Mouse (Mus musculus): Measurements from ENCODE around the gene Cyb561d2. TPM values are rescaled to one million over a fixed set of nuclear protein-coding genes. Genes with fewer than 3 reads are reported as not detected.
A peak's percentile ranks its signal among the peaks of the same experiment; 100 is the strongest.

The Cyb561d2 gene
- polyA plus RNA-seq, 1 experiment from 2014 or later: 18.9 TPM

- Histone ChIP-seq H3K9me3 (ENCODE audit: control insufficient read depth, low read length) (no peaks in the 10 kb centered on the region), H3K27ac (ENCODE audit: low read depth, low read length) (no peak overlapping the region), H3K4me2 (no peak overlapping the region), H3K4me1 (ENCODE audit: control insufficient read depth, insufficient read depth, low read length) (no peaks in the 10 kb centered on the region), H3K4me3 (ENCODE audit: low read depth, low read length) (no peak overlapping the region), H3K9ac (ENCODE audit: low read length) (no peak overlapping the region), H3K36me3 (ENCODE audit: control insufficient read depth, insufficient read depth, low read length) (no peaks in the 10 kb centered on the region), H3K27me3 (ENCODE audit: control insufficient read depth, insufficient read depth, low read length) (no peaks in the 10 kb centered on the region)
- ATAC-seq (ENCODE audit: low FRiP score) (no peak), DNase-seq (ENCODE audit: low spot score, missing footprints) (no peak)
- 88% methylated on average over 12 of the region's 12 CpGs for WGBS
Observed at GRCm38 (mm10) chr9:107502131-107502846, 39.7 kb downstream of the Cyb561d2 start.

- no peaks in the 10 kb centered on the region for H3K4me1 ChIP-seq (ENCODE audit: control insufficient read depth, insufficient read depth, low read length)
- no peaks in the 10 kb centered on the region for H3K36me3 ChIP-seq (ENCODE audit: control insufficient read depth, insufficient read depth, low read length)
- H3K4me2 ChIP-seq: no peak overlapping the region
- no peak for ATAC-seq (ENCODE audit: low FRiP score)
- 91% methylated on average over 3 of the region's 3 CpGs for WGBS
- H3K27me3 ChIP-seq (ENCODE audit: control insufficient read depth, insufficient read depth, low read length): no peaks in the 10 kb centered on the region
- no peak overlapping the region for H3K27ac ChIP-seq (ENCODE audit: low read depth, low read length)
- no peak overlapping the region for H3K9ac ChIP-seq (ENCODE audit: low read length)
- no peaks in the 10 kb centered on the region for H3K9me3 ChIP-seq (ENCODE audit: control insufficient read depth, low read length)
- H3K4me3 ChIP-seq (ENCODE audit: low read depth, low read length): no peak overlapping the region
- DNase-seq (ENCODE audit: low spot score, missing footprints): no peak
Observed at GRCm38 (mm10) chr9:107500708-107501286, 41.2 kb downstream of the Cyb561d2 start.

- no peak overlapping the region for H3K9ac ChIP-seq (ENCODE audit: low read length)
- 90% methylated on average over 3 of the region's 3 CpGs for WGBS
- no peak overlapping the region for H3K4me2 ChIP-seq
- ATAC-seq (ENCODE audit: low FRiP score) (no peak), DNase-seq (ENCODE audit: low spot score, missing footprints) (no peak)
- H3K4me1 ChIP-seq (ENCODE audit: control insufficient read depth, insufficient read depth, low read length): peaks cover 5% of the 10 kb centered on the region; the same call in 1 of the 2 replicates
- H3K27me3 ChIP-seq (ENCODE audit: control insufficient read depth, insufficient read depth, low read length): no peaks in the 10 kb centered on the region
- H3K4me3 ChIP-seq (ENCODE audit: low read depth, low read length): no peak overlapping the region
- H3K27ac ChIP-seq (ENCODE audit: low read depth, low read length): no peak overlapping the region
- no peaks in the 10 kb centered on the region for H3K9me3 ChIP-seq (ENCODE audit: control insufficient read depth, low read length)
- H3K36me3 ChIP-seq (ENCODE audit: control insufficient read depth, insufficient read depth, low read length): no peaks in the 10 kb centered on the region
Observed at GRCm38 (mm10) chr9:107496359-107496758, 45.6 kb downstream of the Cyb561d2 start.

- H3K9ac ChIP-seq (ENCODE audit: low read length): no peak overlapping the region
- H3K4me3 ChIP-seq (ENCODE audit: low read depth, low read length): no peak overlapping the region
- peaks cover 5% of the 10 kb centered on the region; the same call in 1 of the 2 replicates for H3K4me1 ChIP-seq (ENCODE audit: control insufficient read depth, insufficient read depth, low read length)
- H3K9me3 ChIP-seq (ENCODE audit: control insufficient read depth, low read length): no peaks in the 10 kb centered on the region
- no peak overlapping the region for H3K27ac ChIP-seq (ENCODE audit: low read depth, low read length)
- H3K36me3 ChIP-seq (ENCODE audit: control insufficient read depth, insufficient read depth, low read length): no peaks in the 10 kb centered on the region
- no peaks in the 10 kb centered on the region for H3K27me3 ChIP-seq (ENCODE audit: control insufficient read depth, insufficient read depth, low read length)
- ATAC-seq (ENCODE audit: low FRiP score): peak; percentile 57; the same call in 1 of the 2 replicates
- 47% methylated on average over 12 of the region's 12 CpGs for WGBS
- no peak for DNase-seq (ENCODE audit: low spot score, missing footprints)
- no peak overlapping the region for H3K4me2 ChIP-seq
Observed at GRCm38 (mm10) chr9:107494238-107494637, 47.8 kb downstream of the Cyb561d2 start.

- Histone ChIP-seq H3K9me3 (ENCODE audit: control insufficient read depth, low read length) (no peaks in the 10 kb centered on the region), H3K27ac (ENCODE audit: low read depth, low read length) (no peak overlapping the region), H3K9ac (ENCODE audit: low read length) (no peak overlapping the region), H3K4me2 (no peak overlapping the region), H3K4me1 (ENCODE audit: control insufficient read depth, insufficient read depth, low read length) (peaks cover 5% of the 10 kb centered on the region; the same call in 1 of the 2 replicates), H3K27me3 (ENCODE audit: control insufficient read depth, insufficient read depth, low read length) (no peaks in the 10 kb centered on the region), H3K36me3 (ENCODE audit: control insufficient read depth, insufficient read depth, low read length) (no peaks in the 10 kb centered on the region), H3K4me3 (ENCODE audit: low read depth, low read length) (no peak overlapping the region)
- DNase-seq (ENCODE audit: low spot score, missing footprints) (no peak), ATAC-seq (ENCODE audit: low FRiP score) (no peak)
- WGBS: 59% methylated on average over 1 of the region's 1 CpGs
Observed at GRCm38 (mm10) chr9:107493511-107493910, 48.5 kb downstream of the Cyb561d2 start.

GRCm38 (mm10) chr9:107490625-107491024 is 51.4 kb downstream of the Cyb561d2 start:
- no peaks in the 10 kb centered on the region for H3K36me3 ChIP-seq (ENCODE audit: control insufficient read depth, insufficient read depth, low read length)
- DNase-seq (ENCODE audit: low spot score, missing footprints) (no peak), ATAC-seq (ENCODE audit: low FRiP score) (no peak)
- no peak overlapping the region for H3K9ac ChIP-seq (ENCODE audit: low read length)
- WGBS: 81% methylated on average over 6 of the region's 6 CpGs
- no peaks in the 10 kb centered on the region for H3K9me3 ChIP-seq (ENCODE audit: control insufficient read depth, low read length)
- peaks cover 10% of the 10 kb centered on the region for H3K4me1 ChIP-seq (ENCODE audit: control insufficient read depth, insufficient read depth, low read length)
- H3K4me3 ChIP-seq (ENCODE audit: low read depth, low read length): no peak overlapping the region
- H3K27me3 ChIP-seq (ENCODE audit: control insufficient read depth, insufficient read depth, low read length): no peaks in the 10 kb centered on the region
- no peak overlapping the region for H3K4me2 ChIP-seq
- H3K27ac ChIP-seq (ENCODE audit: low read depth, low read length): no peak overlapping the region

- Histone ChIP-seq H3K9me3 (ENCODE audit: control insufficient read depth, low read length) (no peaks in the 10 kb centered on the region), H3K27ac (ENCODE audit: low read depth, low read length) (no peak overlapping the region), H3K9ac (ENCODE audit: low read length) (no peak overlapping the region), H3K4me1 (ENCODE audit: control insufficient read depth, insufficient read depth, low read length) (peaks cover 10% of the 10 kb centered on the region), H3K27me3 (ENCODE audit: control insufficient read depth, insufficient read depth, low read length) (no peaks in the 10 kb centered on the region), H3K36me3 (ENCODE audit: control insufficient read depth, insufficient read depth, low read length) (no peaks in the 10 kb centered on the region), H3K4me3 (ENCODE audit: low read depth, low read length) (no peak overlapping the region), H3K4me2 (no peak overlapping the region)
- WGBS: 76% methylated on average over 8 of the region's 8 CpGs
- DNase-seq (ENCODE audit: low spot score, missing footprints): no peak
- no peak for ATAC-seq (ENCODE audit: low FRiP score)
Observed at GRCm38 (mm10) chr9:107490146-107490545, 51.8 kb downstream of the Cyb561d2 start.

Other genes with a start within 250 kb of the Cyb561d2 start
- gene Cish, start 246.2 kb downstream of the Cyb561d2 start, polyA plus RNA-seq (2014; fragmentation: Nextera tagmentation; extraction: Ambion mirVana): 4.0 and 4.2 TPM in 2 replicates
- gene Hemk1, start 203.8 kb downstream of the Cyb561d2 start, polyA plus RNA-seq (2014; fragmentation: Nextera tagmentation; extraction: Ambion mirVana): 9.9 and 10.7 TPM in 2 replicates
- 2.0 and 2.3 TPM in 2 replicates for gene 6430571L13Rik, start 201.6 kb downstream of the Cyb561d2 start, polyA plus RNA-seq (2014; fragmentation: Nextera tagmentation; extraction: Ambion mirVana)
- 1.3 and 1.7 TPM in 2 replicates for gene Cacna2d2, start 142.6 kb downstream of the Cyb561d2 start, polyA plus RNA-seq (2014; fragmentation: Nextera tagmentation; extraction: Ambion mirVana)
- 40.9 and 44.6 TPM in 2 replicates for gene Tmem115, start 8.2 kb downstream of the Cyb561d2 start, polyA plus RNA-seq (2014; fragmentation: Nextera tagmentation; extraction: Ambion mirVana)
- gene Nprl2, start within 50 bp of the Cyb561d2 start, polyA plus RNA-seq (2014; fragmentation: Nextera tagmentation; extraction: Ambion mirVana): 39.1 and 43.3 TPM in 2 replicates
- 0.33 and 0.49 TPM in 2 replicates for gene Zmynd10, start 5.1 kb upstream of the Cyb561d2 start, polyA plus RNA-seq (2014; fragmentation: Nextera tagmentation; extraction: Ambion mirVana)
- 40.5 and 44.0 TPM in 2 replicates for gene Rassf1, start 9.4 kb upstream of the Cyb561d2 start, polyA plus RNA-seq (2014; fragmentation: Nextera tagmentation; extraction: Ambion mirVana)
- 94.5 and 94.6 TPM in 2 replicates for gene Tusc2, start 21.1 kb upstream of the Cyb561d2 start, polyA plus RNA-seq (2014; fragmentation: Nextera tagmentation; extraction: Ambion mirVana)
- 129 and 132 TPM in 2 replicates for gene Hyal2, start 25.8 kb upstream of the Cyb561d2 start, polyA plus RNA-seq (2014; fragmentation: Nextera tagmentation; extraction: Ambion mirVana)
- 3.9 and 4.8 TPM in 2 replicates for gene Hyal1, start 34.7 kb upstream of the Cyb561d2 start, polyA plus RNA-seq (2014; fragmentation: Nextera tagmentation; extraction: Ambion mirVana)
- 8.4 and 11.1 TPM in 2 replicates for gene Naa80, start 36.7 kb upstream of the Cyb561d2 start, polyA plus RNA-seq (2014; fragmentation: Nextera tagmentation; extraction: Ambion mirVana)
- gene Hyal3, start 38.6 kb upstream of the Cyb561d2 start, polyA plus RNA-seq (2014; fragmentation: Nextera tagmentation; extraction: Ambion mirVana): 0.33 and 0.47 TPM in 2 replicates
- 24.2 and 28.2 TPM in 2 replicates for gene Ifrd2, start 45.4 kb upstream of the Cyb561d2 start, polyA plus RNA-seq (2014; fragmentation: Nextera tagmentation; extraction: Ambion mirVana)
- 1.3 and 2.1 TPM in 2 replicates for gene Sema3b, start 67.0 kb upstream of the Cyb561d2 start, polyA plus RNA-seq (2014; fragmentation: Nextera tagmentation; extraction: Ambion mirVana)
- 578 and 581 TPM in 2 replicates for gene Gnai2, start 93.2 kb upstream of the Cyb561d2 start, polyA plus RNA-seq (2014; fragmentation: Nextera tagmentation; extraction: Ambion mirVana)
- gene Slc38a3, start 127.3 kb upstream of the Cyb561d2 start, polyA plus RNA-seq (2014; fragmentation: Nextera tagmentation; extraction: Ambion mirVana): 11.2 and 11.7 TPM in 2 replicates
- gene Gnat1, start 137.5 kb upstream of the Cyb561d2 start, polyA plus RNA-seq (2014; fragmentation: Nextera tagmentation; extraction: Ambion mirVana): 1.1 and 1.4 TPM in 2 replicates
- gene Sema3f, start 168.3 kb upstream of the Cyb561d2 start, polyA plus RNA-seq (2014; fragmentation: Nextera tagmentation; extraction: Ambion mirVana): 9.6 and 11.9 TPM in 2 replicates
- gene Rbm5, start 228.8 kb upstream of the Cyb561d2 start, polyA plus RNA-seq (2014; fragmentation: Nextera tagmentation; extraction: Ambion mirVana): 186 and 191 TPM in 2 replicates

Measured in midbrain, embryonic 11.5 days (tissue).